Mouse (Mus musculus): ENCODE results near the gene Cep95. TPM values are rescaled to one million over a fixed set of nuclear protein-coding genes. Genes with fewer than 3 reads are reported as not detected.
"Not testable (repeated sequence)": the region's sequence is repeated elsewhere in the genome, so short reads cannot be mapped to it uniquely, and the experiment has no call there.

The Cep95 gene
- total and polyA plus RNA-seq, 2 experiments = 1.2 to 8.4 TPM

DNA sequence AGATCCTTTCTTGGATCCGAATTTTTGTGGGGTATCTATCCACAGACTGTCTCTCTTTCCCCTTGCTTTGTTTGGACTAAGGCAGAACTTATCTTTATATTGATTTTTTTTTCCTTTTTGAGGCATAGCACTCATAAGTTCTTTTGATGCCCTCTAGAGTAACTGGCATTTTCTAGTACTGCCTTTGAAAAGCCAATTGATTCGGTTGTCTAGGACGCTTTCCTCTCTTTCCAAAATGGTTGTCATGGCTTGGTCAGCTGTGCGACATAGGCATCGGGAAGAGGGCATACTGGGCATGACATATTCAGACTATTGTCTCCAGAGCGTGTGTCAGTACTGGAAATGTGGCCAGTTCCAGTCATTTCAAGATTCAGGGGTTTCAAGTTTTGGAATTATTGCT, 597 bp downstream of the Cep95 start:
- H3K9ac ChIP-seq (ENCODE audit: low read depth, low read length) = peak overlapping the region; percentile 93
- H3K4me3 ChIP-seq (ENCODE audit: insufficient read depth, low read depth, low read length) = peak overlapping the region; percentile 81
- peak overlapping the region; percentile 98 for H3K27ac ChIP-seq (replicated peaks; ENCODE audit: insufficient read depth, low read depth, low read length)
- DNase-seq (ENCODE audit: extremely low read depth, low read depth, low spot score) = peak; percentile 52
- 0% methylated on average over 6 of the region's 6 CpGs for WGBS
- H3K27me3 ChIP-seq (ENCODE audit: control insufficient read depth, insufficient read depth, low read length) = no peaks in the 10 kb centered on the region
- H3K79me2 ChIP-seq (ENCODE audit: control insufficient read depth, insufficient read depth, low read length) = peaks cover 6% of the 10 kb centered on the region; the same call in 1 of the 2 replicates
- peaks cover 1% of the 10 kb centered on the region; the same call in 1 of the 2 replicates for H3K4me1 ChIP-seq (ENCODE audit: control insufficient read depth, insufficient read depth, low read length)
- TF ChIP-seq CTCF (IDR thresholded peaks at IDR 0.05; ENCODE audit: low read depth, low read length) (no peak), POLR2A (IDR thresholded peaks at IDR 0.05; ENCODE audit: extremely low read depth, insufficient read depth, low read length) (no peak)
- peaks cover 28% of the 10 kb centered on the region for H3K36me3 ChIP-seq (ENCODE audit: control insufficient read depth, insufficient read depth, low read length)

DNA sequence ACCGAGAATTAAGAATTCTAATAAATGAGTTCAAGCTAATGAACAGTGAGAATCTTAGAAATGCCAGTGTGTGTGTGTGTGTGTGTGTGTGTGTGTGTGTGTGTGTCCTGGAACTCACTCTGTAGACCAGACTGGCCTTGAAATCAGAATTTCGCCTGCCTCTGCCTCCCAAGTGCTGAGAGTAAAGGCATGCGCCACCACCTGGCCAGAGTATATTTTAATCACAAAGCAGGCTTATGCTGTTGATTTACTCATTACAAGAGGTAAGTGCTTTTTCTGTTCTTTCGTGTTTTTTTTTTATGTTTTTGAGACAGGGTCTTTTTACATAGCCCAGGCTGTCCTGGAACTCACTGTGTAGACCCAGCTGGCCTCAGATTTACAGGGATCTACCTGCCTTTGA, 4.8 kb downstream of the Cep95 start:
- WGBS = 83% methylated on average over 4 of the region's 4 CpGs
- no peak overlapping the region for H3K27ac ChIP-seq (replicated peaks; ENCODE audit: insufficient read depth, low read depth, low read length)

DNA sequence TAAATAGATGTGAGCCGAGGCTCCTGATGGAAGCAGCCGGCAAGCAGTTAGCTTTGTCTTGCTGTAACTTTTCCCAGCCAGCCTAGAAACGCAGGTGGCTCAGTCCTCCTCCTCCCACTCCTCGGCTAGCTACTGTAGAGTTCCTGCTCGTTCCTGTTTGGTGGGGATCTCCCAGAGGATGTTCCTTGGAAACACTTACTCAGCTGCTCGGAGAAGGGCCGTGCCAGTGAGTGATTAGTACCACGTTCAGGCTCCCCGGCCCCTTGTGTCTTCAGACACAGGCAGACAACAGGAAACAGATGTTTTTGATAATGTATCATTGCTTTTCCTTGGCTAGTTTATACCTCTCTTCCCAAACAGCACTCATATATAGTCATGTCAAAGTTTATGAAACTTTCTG, 6.6 kb downstream of the Cep95 start:
- no peak overlapping the region for H3K4me3 ChIP-seq (ENCODE audit: insufficient read depth, low read depth, low read length)
- no peaks in the 10 kb centered on the region for H3K27me3 ChIP-seq (ENCODE audit: control insufficient read depth, insufficient read depth, low read length)
- H3K9ac ChIP-seq (ENCODE audit: low read depth, low read length) = no peak overlapping the region
- peaks cover 20% of the 10 kb centered on the region for H3K36me3 ChIP-seq (ENCODE audit: control insufficient read depth, insufficient read depth, low read length)
- TF ChIP-seq POLR2A (IDR thresholded peaks at IDR 0.05; ENCODE audit: extremely low read depth, insufficient read depth, low read length) (no peak), CTCF (IDR thresholded peaks at IDR 0.05; ENCODE audit: low read depth, low read length) (no peak)
- no peak overlapping the region for H3K27ac ChIP-seq (replicated peaks; ENCODE audit: insufficient read depth, low read depth, low read length)
- H3K4me1 ChIP-seq (ENCODE audit: control insufficient read depth, insufficient read depth, low read length) = no peaks in the 10 kb centered on the region; the same call in 1 of the 2 replicates
- 79% methylated on average over 9 of the region's 9 CpGs for WGBS
- DNase-seq (ENCODE audit: extremely low read depth, low read depth, low spot score) = no peak
- no peaks in the 10 kb centered on the region for H3K79me2 ChIP-seq (ENCODE audit: control insufficient read depth, insufficient read depth, low read length)

More for the DNA sequence above, 4.8 kb downstream of the Cep95 start:
- Histone ChIP-seq H3K4me3 (ENCODE audit: insufficient read depth, low read depth, low read length) (no peak overlapping the region), H3K9ac (ENCODE audit: low read depth, low read length) (no peak overlapping the region), H3K36me3 (ENCODE audit: control insufficient read depth, insufficient read depth, low read length) (peaks cover 9% of the 10 kb centered on the region), H3K4me1 (ENCODE audit: control insufficient read depth, insufficient read depth, low read length) (no peaks in the 10 kb centered on the region; the same call in 1 of the 2 replicates), H3K79me2 (ENCODE audit: control insufficient read depth, insufficient read depth, low read length) (no peaks in the 10 kb centered on the region), H3K27me3 (ENCODE audit: control insufficient read depth, insufficient read depth, low read length) (no peaks in the 10 kb centered on the region)
- TF ChIP-seq CTCF (IDR thresholded peaks at IDR 0.05; ENCODE audit: low read depth, low read length) (peak; percentile 25; the same call in 1 of the 2 replicates), POLR2A (IDR thresholded peaks at IDR 0.05; ENCODE audit: extremely low read depth, insufficient read depth, low read length) (no peak)
- no peak for DNase-seq (ENCODE audit: extremely low read depth, low read depth, low spot score)

DNA sequence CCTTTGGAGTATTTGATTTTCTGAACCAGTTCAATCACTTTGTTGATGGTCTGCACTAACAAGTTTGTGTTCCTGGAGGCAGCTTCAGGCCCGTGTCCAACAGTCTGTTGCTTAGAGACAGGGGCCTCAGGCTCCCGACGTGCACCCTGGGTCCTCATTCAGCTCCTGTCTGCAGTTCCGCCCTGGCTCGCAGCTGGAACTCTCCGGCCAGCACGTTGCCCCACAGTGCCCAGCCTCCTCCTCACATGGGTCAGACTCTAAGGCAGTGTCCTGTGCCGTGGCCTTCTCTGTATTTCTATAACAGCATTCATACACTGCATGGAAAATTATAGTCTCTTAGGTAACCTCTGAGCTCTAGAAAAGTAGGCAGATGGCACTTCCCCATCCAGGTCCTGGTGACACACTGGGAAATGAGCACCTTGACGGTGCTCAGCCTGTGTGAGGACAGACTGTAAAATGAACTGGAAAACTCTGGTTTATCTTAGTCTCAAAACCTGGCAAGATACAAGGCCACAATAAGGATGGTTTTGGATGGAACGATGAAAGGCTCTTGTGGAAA, 13.1 kb downstream of the Cep95 start:
- no peaks in the 10 kb centered on the region for H3K4me1 ChIP-seq (ENCODE audit: control insufficient read depth, insufficient read depth, low read length)
- H3K36me3 ChIP-seq (ENCODE audit: control insufficient read depth, insufficient read depth, low read length) = peaks cover 25% of the 10 kb centered on the region
- no peak for TF ChIP-seq POLR2A (IDR thresholded peaks at IDR 0.05; ENCODE audit: extremely low read depth, insufficient read depth, low read length)
- no peak for TF ChIP-seq CTCF (IDR thresholded peaks at IDR 0.05; ENCODE audit: low read depth, low read length)
- no peak overlapping the region for H3K4me3 ChIP-seq (ENCODE audit: insufficient read depth, low read depth, low read length)
- no peak overlapping the region for H3K9ac ChIP-seq (ENCODE audit: low read depth, low read length)
- H3K27ac ChIP-seq (replicated peaks; ENCODE audit: insufficient read depth, low read depth, low read length) = no peak overlapping the region
- H3K79me2 ChIP-seq (ENCODE audit: control insufficient read depth, insufficient read depth, low read length) = no peaks in the 10 kb centered on the region
- no peak for DNase-seq (ENCODE audit: extremely low read depth, low read depth, low spot score)
- 91% methylated on average over 10 of the region's 10 CpGs for WGBS
- no peaks in the 10 kb centered on the region for H3K27me3 ChIP-seq (ENCODE audit: control insufficient read depth, insufficient read depth, low read length)

DNA sequence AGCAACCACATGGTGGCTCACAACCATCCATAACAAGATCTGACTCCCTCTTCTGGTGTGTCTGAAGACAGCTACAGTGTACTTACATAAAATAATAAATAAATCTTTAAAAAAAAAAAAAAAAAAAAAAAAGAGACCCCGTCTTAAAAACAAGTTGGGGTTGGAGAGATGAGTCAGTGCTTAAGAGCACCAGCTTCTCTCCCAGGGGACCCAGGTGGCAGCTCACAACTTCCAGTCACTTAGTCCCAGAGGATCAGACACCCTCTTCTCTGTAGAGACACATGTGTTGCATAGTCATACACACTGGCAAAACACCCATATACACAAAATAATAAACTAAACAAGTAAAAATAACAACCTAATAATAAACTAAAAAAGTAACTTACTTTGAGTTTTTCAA, 18.4 kb downstream of the Cep95 start:
- not testable (repeated sequence) for H3K4me1 ChIP-seq (ENCODE audit: control insufficient read depth, insufficient read depth, low read length); H3K27ac ChIP-seq (replicated peaks; ENCODE audit: insufficient read depth, low read depth, low read length); H3K4me3 ChIP-seq (ENCODE audit: insufficient read depth, low read depth, low read length); DNase-seq (ENCODE audit: extremely low read depth, low read depth, low spot score); H3K9ac ChIP-seq (ENCODE audit: low read depth, low read length); H3K27me3 ChIP-seq (ENCODE audit: control insufficient read depth, insufficient read depth, low read length); H3K79me2 ChIP-seq (ENCODE audit: control insufficient read depth, insufficient read depth, low read length)
- WGBS = 88% methylated on average over 1 of the region's 1 CpGs
- peaks cover 13% of the 10 kb centered on the region for H3K36me3 ChIP-seq (ENCODE audit: control insufficient read depth, insufficient read depth, low read length)

DNA sequence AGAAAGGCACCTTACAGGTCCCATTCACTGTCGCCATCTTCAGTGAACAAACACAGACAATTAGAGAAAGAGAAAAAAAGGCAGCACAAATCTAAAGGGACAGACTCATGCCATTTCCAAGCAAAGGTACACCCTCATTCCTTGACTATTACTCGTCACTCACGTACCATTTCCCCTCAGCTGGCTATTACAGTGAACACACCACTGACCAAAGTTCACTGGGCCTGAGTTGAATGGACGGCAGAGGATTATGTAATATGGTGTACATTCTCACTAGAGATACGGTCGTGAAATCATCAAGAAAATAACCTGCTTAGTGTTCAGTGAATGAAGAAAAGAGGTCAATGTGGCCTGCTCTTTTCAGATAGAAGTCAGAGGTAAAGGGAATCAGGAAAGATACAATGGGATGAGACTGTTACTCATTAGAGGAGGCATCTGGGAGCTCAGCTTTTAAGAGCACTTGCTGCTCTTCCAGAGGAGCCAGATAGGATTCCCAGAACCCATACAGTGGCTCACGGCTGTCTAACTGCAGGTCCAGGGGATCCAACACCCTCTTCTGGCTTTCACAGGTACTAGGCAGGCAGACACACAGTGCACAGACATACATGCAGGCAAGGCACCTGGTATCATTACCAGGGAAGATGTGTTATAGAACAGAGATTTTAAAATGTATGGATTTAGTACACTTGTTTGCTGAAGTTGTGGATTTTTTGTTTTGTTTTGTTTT, 23.5 kb downstream of the Cep95 start:
- H3K4me1 ChIP-seq (ENCODE audit: control insufficient read depth, insufficient read depth, low read length) = peaks cover 7% of the 10 kb centered on the region
- 24% methylated on average over 7 of the region's 7 CpGs for WGBS

More for the DNA sequence above, 23.5 kb downstream of the Cep95 start:
- TF ChIP-seq POLR2A (IDR thresholded peaks at IDR 0.05; ENCODE audit: extremely low read depth, insufficient read depth, low read length) (no peak), CTCF (IDR thresholded peaks at IDR 0.05; ENCODE audit: low read depth, low read length) (no peak)
- Histone ChIP-seq H3K36me3 (ENCODE audit: control insufficient read depth, insufficient read depth, low read length) (peaks cover 26% of the 10 kb centered on the region), H3K9ac (ENCODE audit: low read depth, low read length) (0 out of 2 replicates have a peak overlapping the region, but pooled peaks have one; percentile 26), H3K27ac (replicated peaks; ENCODE audit: insufficient read depth, low read depth, low read length) (peak overlapping the region; percentile 76), H3K79me2 (ENCODE audit: control insufficient read depth, insufficient read depth, low read length) (no peaks in the 10 kb centered on the region), H3K27me3 (ENCODE audit: control insufficient read depth, insufficient read depth, low read length) (no peaks in the 10 kb centered on the region), H3K4me3 (ENCODE audit: insufficient read depth, low read depth, low read length) (no peak overlapping the region)
- DNase-seq (ENCODE audit: extremely low read depth, low read depth, low spot score) = peak; percentile 87
